Mouse (Mus musculus) stomach, postnatal 0 days (tissue): ENCODE data around the gene B3galt5.

Experiments
- CTCF ChIP-seq: IDR thresholded peaks from 2 replicates; pipeline ENCODE4 v1.5.1; 2016; ENCODE audit warnings: antibody characterized with exemption, low read depth, mild to moderate bottlenecking, moderate library complexity
- EP300 ChIP-seq: optimal IDR thresholded peaks from 2 replicates; pipeline ENCODE3; 2016; ENCODE audit warnings: antibody characterized with exemption

GRCm38 (mm10) chr16:96221959-96222358 lies 13.6 kb upstream of the B3galt5 start:
- TF ChIP-seq CTCF = no peak
- TF ChIP-seq EP300 = no peak
